Comparison of ENCODE assay signal across 8 mouse cellular contexts in genomic region chr3:89772968-89773709, GRCm38 (mm10). TPM values are rescaled to one million over a fixed set of nuclear protein-coding genes. Genes with fewer than 3 reads are reported as not detected.
DNase-seq lines count a peak whose midpoint lies in the region; ATAC-seq lines count a peak whose summit lies in the region.

Ube2q1 (plus strand) TSS chr3:89773616.

- H3K4me1 ChIP-seq in megakaryocyte, embryonic 14.5 days, result peaks cover 60% of the 10 kb centered on the region

- no peaks in the 10 kb centered on the region for H3K27me3 ChIP-seq in megakaryocyte, embryonic 14.5 days (replicated peaks)

- ATAC-seq in common myeloid progenitor, adult 5-6 weeks (replicated peaks; ENCODE audit: low read depth, poor library complexity, severe bottlenecking), result peak; percentile 90

- peak within 1 kb of the TSS; percentile 98 for H3K4me3 ChIP-seq in megakaryocyte, embryonic 14.5 days (replicated peaks)

- H3K9me3 ChIP-seq in megakaryocyte, embryonic 14.5 days, result no peaks in the 10 kb centered on the region

- DNase-seq in ZHBTc4 (ENCODE audit: low read depth, low spot score), result peak; percentile 95
- DNase-seq in gastrocnemius, adult 8-10 months (ENCODE audit: low spot score in 2 of 2), result peak; percentile 95 to 96
- peak; percentile 30 for DNase-seq in hindlimb bud, embryonic 11.5 days (ENCODE audit: extremely low spot score, low read depth, low spot score)
- peak; percentile 95 to 99 for DNase-seq in left cerebral cortex, adult 8-10 months (ENCODE audit: low spot score in 2 of 2)
- peak; percentile 99 for DNase-seq in right cerebral cortex, postnatal 10 days (ENCODE audit: low spot score in 2 of 2)
- peak; percentile 93 for DNase-seq in urinary bladder, postnatal 25 days (ENCODE audit: low spot score)

- H3K36me3 ChIP-seq in megakaryocyte, embryonic 14.5 days (replicated peaks; ENCODE audit: low read length), result peaks cover 56% of the 10 kb centered on the region

RNA-seq across cellular contexts. Expression of gene Ube2q1, which starts in this region (rescaled TPM):
- total RNA-seq in common myeloid progenitor, adult 5-6 weeks (2017), result 98.7 and 102 TPM in 2 replicates
- total RNA-seq in gastrocnemius, adult 8-10 months (2022), result 10 to 100 TPM; 10.6 to 15.7 (median 12.3) TPM
- total RNA-seq in left cerebral cortex, adult 8-10 months (2022), result 10 to 100 TPM; 78.4 to 83.7 (median 83.2) TPM
- 35.2 and 80.6 TPM in 2 replicates for polyA plus RNA-seq in megakaryocyte, embryonic 14.5 days (2012; ENCODE audit: insufficient read depth, low replicate concordance)

Comparison
In these comparisons a context has a peak if more than half of its experiments do, and no peak if none do; other contexts are left out.
1. Peak in every context shown above with its lines: DNase-seq, ATAC-seq and H3K4me3 ChIP-seq.
2. DNase-seq: peak in every context shown above with its lines; median percentile 99 in right cerebral cortex, postnatal 10 days; 97 in left cerebral cortex, adult 8-10 months; 96 in gastrocnemius, adult 8-10 months; 95 in ZHBTc4; 93 in urinary bladder, postnatal 25 days; 30 in hindlimb bud, embryonic 11.5 days.